Mouse (Mus musculus) heart, adult 2 months (tissue): ENCODE measurements around the gene Abcc1.

Source experiments
- CTCF ChIP-seq: fragments of 200-600 bp; IDR thresholded peaks from 2 replicates; pipeline ENCODE4 v1.8.1; 2022; ENCODE audit warnings: antibody characterized with exemption, mild to moderate bottlenecking, moderate library complexity
- EP300 ChIP-seq: fragments of 200-500 bp; IDR thresholded peaks from 2 replicates; pipeline ENCODE4 v1.6.1; 2011; ENCODE audit warnings: low read depth, low read length, control low read depth; ENCODE audit not compliant: insufficient read depth

GRCm38 (mm10) chr16:14412551-14412950 is 51.2 kb downstream of the Abcc1 start:
- TF ChIP-seq CTCF (no peak), EP300 (no peak)
